Mouse (Mus musculus): ENCODE measurements at regions not wholly inside any gene's neighbourhood (a gene's known extent, or its start where the extent isn't known, plus 50 kb on each side); places are given as distances from the start of the nearest gene placed in this dataset.

GRCm38 (mm10) chr9:94467846-94468245 lies 70.0 kb downstream of the 1190002N15Rik start:
- no peak for ATAC-seq (ENCODE audit: insufficient number of reproducible peaks, low FRiP score, low TSS enrichment, low read depth)
- H3K4me1 ChIP-seq: no peaks in the 10 kb centered on the region
- H3K36me3 ChIP-seq: no peaks in the 10 kb centered on the region
- WGBS: 81% methylated on average over 3 of the region's 3 CpGs
- H3K4me2 ChIP-seq (replicated peaks): no peak overlapping the region
- no peak overlapping the region for H3K27ac ChIP-seq (replicated peaks)
- H3K9me3 ChIP-seq (replicated peaks): no peaks in the 10 kb centered on the region
- no peaks in the 10 kb centered on the region for H3K27me3 ChIP-seq
- no peak overlapping the region for H3K4me3 ChIP-seq (replicated peaks)
- H3K9ac ChIP-seq: no peak overlapping the region

DNA sequence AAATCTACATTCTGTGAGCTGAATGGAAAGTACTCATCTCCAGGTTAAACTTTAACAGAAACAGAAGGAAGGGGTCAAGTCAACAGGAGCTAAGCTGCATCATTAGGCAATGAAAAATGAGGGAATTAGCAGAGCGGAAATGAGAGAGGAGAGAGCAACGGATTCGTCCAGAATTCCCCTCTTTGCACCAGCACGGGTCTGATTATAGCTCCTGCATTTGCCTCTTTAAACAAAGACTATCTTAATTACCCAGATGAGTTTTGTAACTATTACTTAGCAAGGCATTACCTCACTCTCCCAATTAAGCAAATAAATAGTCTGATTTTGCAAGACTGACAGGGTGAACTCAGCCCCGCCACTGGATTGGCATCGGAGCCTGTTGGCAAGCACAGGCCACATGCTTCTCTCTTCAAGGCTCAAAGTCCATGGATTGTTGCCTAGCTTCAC lies 81.8 kb downstream of the 1190002N15Rik start:
- WGBS: 65% methylated on average over 6 of the region's 6 CpGs
- H3K4me1 ChIP-seq: 0 out of 2 replicates have a peak, but pooled peaks cover 4% of the 10 kb centered on the region
- no peak overlapping the region for H3K4me2 ChIP-seq (replicated peaks)
- H3K4me3 ChIP-seq (replicated peaks): no peak overlapping the region
- H3K9ac ChIP-seq: no peak overlapping the region
- ATAC-seq (ENCODE audit: insufficient number of reproducible peaks, low FRiP score, low TSS enrichment, low read depth): no peak
- no peaks in the 10 kb centered on the region for H3K27me3 ChIP-seq
- no peaks in the 10 kb centered on the region for H3K9me3 ChIP-seq (replicated peaks)
- no peaks in the 10 kb centered on the region for H3K36me3 ChIP-seq
- H3K27ac ChIP-seq (replicated peaks): no peak overlapping the region

DNA sequence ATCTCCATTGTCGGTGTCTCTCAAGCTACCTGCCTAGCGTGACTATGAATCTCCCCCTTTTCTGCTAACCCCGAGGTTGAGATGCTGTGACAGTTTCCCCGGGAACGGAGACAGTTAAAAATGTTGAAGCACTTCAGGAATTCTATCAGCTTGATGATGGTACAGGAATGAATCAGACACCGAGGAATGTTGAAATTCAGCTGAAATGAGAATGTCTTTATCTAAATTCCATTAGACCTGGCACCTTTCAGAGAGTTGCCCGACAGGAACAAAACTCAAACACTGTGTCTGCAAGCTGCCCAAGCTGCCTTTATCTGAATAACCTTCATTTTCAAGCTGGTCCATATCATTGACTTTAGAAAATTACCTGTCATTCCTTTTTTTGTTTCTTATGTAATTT lies 82.4 kb downstream of the 1190002N15Rik start:
- 0 out of 2 replicates have a peak, but pooled peaks cover 4% of the 10 kb centered on the region for H3K4me1 ChIP-seq
- no peaks in the 10 kb centered on the region for H3K9me3 ChIP-seq (replicated peaks)
- no peak overlapping the region for H3K4me3 ChIP-seq (replicated peaks)
- H3K9ac ChIP-seq: no peak overlapping the region
- H3K4me2 ChIP-seq (replicated peaks): no peak overlapping the region
- 61% methylated on average over 7 of the region's 7 CpGs for WGBS
- H3K27me3 ChIP-seq: no peaks in the 10 kb centered on the region
- no peak overlapping the region for H3K27ac ChIP-seq (replicated peaks)
- no peak for ATAC-seq (ENCODE audit: insufficient number of reproducible peaks, low FRiP score, low TSS enrichment, low read depth)
- H3K36me3 ChIP-seq: no peaks in the 10 kb centered on the region

DNA sequence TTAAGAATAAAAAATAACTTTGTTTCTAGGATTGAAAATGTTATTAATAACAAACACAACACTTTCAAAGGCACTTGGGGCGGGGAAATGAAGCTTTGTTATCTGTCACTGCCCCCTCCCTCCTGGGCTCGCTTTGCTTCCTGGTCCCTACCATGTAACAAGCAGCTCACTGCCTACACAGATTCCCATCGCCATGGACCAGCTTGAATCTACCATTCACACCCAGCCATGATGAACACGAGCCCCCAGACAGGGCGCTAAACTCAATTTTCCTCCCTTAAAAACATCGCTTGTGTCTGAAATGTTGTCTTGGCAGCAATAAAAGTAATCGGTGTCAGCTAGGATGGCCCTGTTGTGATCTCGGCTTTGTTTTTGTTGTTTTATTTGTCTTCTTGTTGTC lies 88.0 kb downstream of the 1190002N15Rik start:
- WGBS: 77% methylated on average over 8 of the region's 8 CpGs
- Histone ChIP-seq H3K9ac (no peak overlapping the region), H3K36me3 (no peaks in the 10 kb centered on the region), H3K27me3 (no peaks in the 10 kb centered on the region), H3K4me2 (replicated peaks) (no peak overlapping the region), H3K27ac (replicated peaks) (no peak overlapping the region), H3K9me3 (replicated peaks) (no peaks in the 10 kb centered on the region), H3K4me1 (0 out of 2 replicates have a peak, but pooled peaks cover 4% of the 10 kb centered on the region), H3K4me3 (replicated peaks) (no peak overlapping the region)
- ATAC-seq (ENCODE audit: insufficient number of reproducible peaks, low FRiP score, low TSS enrichment, low read depth): no peak

GRCm38 (mm10) chr9:94446182-94446763 lies 91.6 kb downstream of the 1190002N15Rik start:
- Histone ChIP-seq H3K27ac (replicated peaks) (no peak overlapping the region), H3K4me2 (replicated peaks) (no peak overlapping the region), H3K4me1 (no peaks in the 10 kb centered on the region), H3K36me3 (no peaks in the 10 kb centered on the region), H3K9me3 (replicated peaks) (no peaks in the 10 kb centered on the region), H3K9ac (no peak overlapping the region), H3K27me3 (no peaks in the 10 kb centered on the region), H3K4me3 (replicated peaks) (no peak overlapping the region)
- WGBS: 62% methylated on average over 8 of the region's 8 CpGs
- no peak for ATAC-seq (ENCODE audit: insufficient number of reproducible peaks, low FRiP score, low TSS enrichment, low read depth)

- H3K9me3 ChIP-seq (replicated peaks): no peaks in the 10 kb centered on the region
- H3K36me3 ChIP-seq: no peaks in the 10 kb centered on the region
- WGBS: 71% methylated on average over 5 of the region's 5 CpGs
- no peaks in the 10 kb centered on the region for H3K4me1 ChIP-seq
- no peak for ATAC-seq (ENCODE audit: insufficient number of reproducible peaks, low FRiP score, low TSS enrichment, low read depth)
- no peaks in the 10 kb centered on the region for H3K27me3 ChIP-seq
- H3K4me2 ChIP-seq (replicated peaks): no peak overlapping the region
- no peak overlapping the region for H3K27ac ChIP-seq (replicated peaks)
- H3K4me3 ChIP-seq (replicated peaks): no peak overlapping the region
- H3K9ac ChIP-seq: no peak overlapping the region
Observed at GRCm38 (mm10) chr9:94444140-94444789, 93.6 kb downstream of the 1190002N15Rik start.

DNA sequence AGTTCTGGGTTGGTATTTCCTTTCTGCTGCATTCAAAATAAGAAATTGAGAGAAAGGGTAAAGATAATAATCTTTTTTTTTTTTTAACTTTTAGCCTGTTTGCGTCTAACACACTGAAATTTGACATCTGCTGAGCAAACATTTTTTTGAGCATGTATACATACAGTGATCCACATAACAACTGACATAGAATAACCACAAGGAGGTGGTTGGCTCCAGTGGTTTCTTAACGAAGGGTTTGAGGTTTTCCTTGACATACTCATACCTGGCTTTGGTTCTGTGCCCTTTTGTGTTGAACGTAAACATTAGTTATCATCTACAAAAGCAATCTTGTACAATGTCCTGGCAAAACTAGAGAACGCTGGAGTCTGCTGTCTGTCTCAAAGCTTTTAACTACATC lies 96.5 kb downstream of the 1190002N15Rik start:
- H3K9ac ChIP-seq: no peak overlapping the region
- H3K9me3 ChIP-seq (replicated peaks): no peaks in the 10 kb centered on the region
- no peaks in the 10 kb centered on the region for H3K36me3 ChIP-seq
- H3K4me1 ChIP-seq: no peaks in the 10 kb centered on the region
- H3K27me3 ChIP-seq: no peaks in the 10 kb centered on the region
- H3K4me3 ChIP-seq (replicated peaks): no peak overlapping the region
- no peak for ATAC-seq (ENCODE audit: insufficient number of reproducible peaks, low FRiP score, low TSS enrichment, low read depth)
- H3K27ac ChIP-seq (replicated peaks): no peak overlapping the region
- WGBS: 52% methylated on average over 4 of the region's 4 CpGs
- H3K4me2 ChIP-seq (replicated peaks): no peak overlapping the region

DNA sequence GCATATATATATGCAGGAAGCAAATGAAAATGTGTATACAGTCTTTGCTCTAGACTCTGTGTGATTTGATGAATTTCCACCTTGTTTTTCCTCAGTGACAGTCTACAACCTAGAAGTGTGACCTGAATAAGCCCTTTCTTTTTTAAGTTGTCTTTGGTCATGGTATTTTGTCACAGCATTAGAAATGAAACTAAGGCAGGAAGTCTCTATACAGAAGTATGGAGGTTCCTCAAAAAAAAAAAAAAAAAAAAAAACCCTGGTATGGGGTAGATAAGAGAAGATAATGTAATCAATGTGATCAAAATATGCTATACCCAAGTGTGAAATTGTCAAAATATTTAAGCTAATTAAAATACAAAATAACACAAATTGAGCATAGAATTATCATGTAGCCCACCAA lies 104.4 kb downstream of the 1190002N15Rik start:
- Histone ChIP-seq H3K4me2 (replicated peaks) (no peak overlapping the region), H3K4me3 (replicated peaks) (no peak overlapping the region), H3K27ac (replicated peaks) (no peak overlapping the region), H3K9me3 (replicated peaks) (no peaks in the 10 kb centered on the region), H3K27me3 (no peaks in the 10 kb centered on the region), H3K9ac (no peak overlapping the region), H3K4me1 (no peaks in the 10 kb centered on the region), H3K36me3 (no peaks in the 10 kb centered on the region)
- ATAC-seq (ENCODE audit: insufficient number of reproducible peaks, low FRiP score, low TSS enrichment, low read depth): no peak

GRCm38 (mm10) chr9:94432144-94432747 lies 105.6 kb downstream of the 1190002N15Rik start:
- Histone ChIP-seq H3K27me3 (no peaks in the 10 kb centered on the region), H3K36me3 (no peaks in the 10 kb centered on the region), H3K4me3 (replicated peaks) (no peak overlapping the region), H3K4me2 (replicated peaks) (no peak overlapping the region), H3K4me1 (no peaks in the 10 kb centered on the region), H3K9ac (no peak overlapping the region), H3K9me3 (replicated peaks) (no peaks in the 10 kb centered on the region), H3K27ac (replicated peaks) (no peak overlapping the region)
- no peak for ATAC-seq (ENCODE audit: insufficient number of reproducible peaks, low FRiP score, low TSS enrichment, low read depth)
- 78% methylated on average over 3 of the region's 3 CpGs for WGBS

GRCm38 (mm10) chr9:94431540-94431939 lies 106.3 kb downstream of the 1190002N15Rik start:
- no peaks in the 10 kb centered on the region for H3K9me3 ChIP-seq (replicated peaks)
- no peak overlapping the region for H3K4me2 ChIP-seq (replicated peaks)
- no peaks in the 10 kb centered on the region for H3K27me3 ChIP-seq
- H3K4me3 ChIP-seq (replicated peaks): no peak overlapping the region
- H3K36me3 ChIP-seq: no peaks in the 10 kb centered on the region
- H3K9ac ChIP-seq: no peak overlapping the region
- 93% methylated on average over 3 of the region's 3 CpGs for WGBS
- no peaks in the 10 kb centered on the region for H3K4me1 ChIP-seq
- ATAC-seq (ENCODE audit: insufficient number of reproducible peaks, low FRiP score, low TSS enrichment, low read depth): no peak
- no peak overlapping the region for H3K27ac ChIP-seq (replicated peaks)

DNA sequence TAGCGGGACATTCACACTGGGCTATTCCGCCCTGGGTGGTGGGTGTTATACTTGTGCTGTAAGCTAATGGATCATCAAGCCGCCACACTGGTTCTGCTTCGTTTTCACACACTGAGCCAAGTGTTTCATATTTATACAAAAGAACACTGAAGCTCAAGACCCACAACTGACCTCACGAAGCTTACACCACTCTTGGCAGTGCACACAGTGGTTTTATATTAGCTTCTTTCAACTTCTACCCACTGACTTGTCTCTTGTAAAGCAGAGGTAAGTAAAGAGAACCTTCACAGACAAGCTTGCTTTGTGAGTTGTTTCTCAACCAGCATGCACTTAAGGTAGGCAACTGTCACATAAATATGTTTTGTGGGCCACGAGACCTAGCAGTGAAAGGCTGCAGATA lies 106.9 kb downstream of the 1190002N15Rik start:
- H3K36me3 ChIP-seq: no peaks in the 10 kb centered on the region
- ATAC-seq (ENCODE audit: insufficient number of reproducible peaks, low FRiP score, low TSS enrichment, low read depth): no peak
- H3K9me3 ChIP-seq (replicated peaks): no peaks in the 10 kb centered on the region
- no peak overlapping the region for H3K4me3 ChIP-seq (replicated peaks)
- no peak overlapping the region for H3K27ac ChIP-seq (replicated peaks)
- WGBS: 86% methylated on average over 6 of the region's 6 CpGs
- no peaks in the 10 kb centered on the region for H3K4me1 ChIP-seq
- H3K4me2 ChIP-seq (replicated peaks): no peak overlapping the region
- H3K27me3 ChIP-seq: no peaks in the 10 kb centered on the region
- no peak overlapping the region for H3K9ac ChIP-seq

- no peaks in the 10 kb centered on the region for H3K27me3 ChIP-seq
- H3K36me3 ChIP-seq: no peaks in the 10 kb centered on the region
- no peak overlapping the region for H3K4me3 ChIP-seq (replicated peaks)
- no peak overlapping the region for H3K27ac ChIP-seq (replicated peaks)
- no peak overlapping the region for H3K4me2 ChIP-seq (replicated peaks)
- H3K9ac ChIP-seq: no peak overlapping the region
- no peak for ATAC-seq (ENCODE audit: insufficient number of reproducible peaks, low FRiP score, low TSS enrichment, low read depth)
- no peaks in the 10 kb centered on the region for H3K9me3 ChIP-seq (replicated peaks)
- no peaks in the 10 kb centered on the region for H3K4me1 ChIP-seq
- 87% methylated on average over 5 of the region's 5 CpGs for WGBS
Observed at GRCm38 (mm10) chr9:94426740-94427139, 111.1 kb downstream of the 1190002N15Rik start.

Data from embryonic facial prominence, embryonic 15.5 days (tissue).